Mouse (Mus musculus) hindbrain, embryonic 13.5 days (tissue): ENCODE results near the gene Fbp2. TPM values are rescaled to one million over a fixed set of nuclear protein-coding genes. Genes with fewer than 3 reads are reported as not detected.

Experiments used
- polyA plus RNA-seq: library from polyadenylated mRNA; unstranded; fragments of >200 nt; fragmentation: Nextera tagmentation; extraction: Ambion mirVana; gene quantifications from 2 replicates; pipeline ENCODE4 v1.2.1, GENCODE M21; 2015

The Fbp2 gene
- polyA plus RNA-seq, 1 experiment from 2014 or later = 0.93 TPM

Other genes with a start within 250 kb of the Fbp2 start
- gene 6720489N17Rik, start 234.2 kb downstream of the Fbp2 start, polyA plus RNA-seq = 8.5 and 9.4 TPM in 2 replicates
- 35.0 and 37.2 TPM in 2 replicates for gene Platr25, start 97.7 kb downstream of the Fbp2 start, polyA plus RNA-seq
- 10.8 and 11.2 TPM in 2 replicates for gene Gm5141, start 72.6 kb downstream of the Fbp2 start, polyA plus RNA-seq
- gene Fbp1, start 29.9 kb upstream of the Fbp2 start, polyA plus RNA-seq = 0.35 and 0.70 TPM in 2 replicates
- 35.7 and 36.5 TPM in 2 replicates for gene 2010111I01Rik, start 106.5 kb upstream of the Fbp2 start, polyA plus RNA-seq